In genomic region chr5:143299686-143300085, GRCm38 (mm10) we compare ENCODE assay signal across 9 mouse cellular contexts. TPM values are rescaled to one million over a fixed set of nuclear protein-coding genes. Genes with fewer than 3 reads are reported as not detected.
DNase-seq lines count a peak whose midpoint lies in the region.
"Had no signal": no experiment of that assay in that cellular context is flagged by ENCODE, and none has a peak within 500 bp of the region (broad histone marks: within the 10 kb centered on the region; RNA-seq: fewer than 3 reads in every experiment).

No protein-coding gene starts in this region.

- peak; percentile 9 for DNase-seq in gastrocnemius, adult 18-20 months (ENCODE audit: low spot score)
- no peak for DNase-seq in gastrocnemius, postnatal 4 days (ENCODE audit: low spot score in 2 of 2)
- DNase-seq in ovary, postnatal 36 days (ENCODE audit: low spot score), result peak; percentile 35
- no peak for DNase-seq in ovary, adult 18-20 months (ENCODE audit: low spot score)
- peak; percentile 25 for DNase-seq in c-Kit-positive CD71-negative TER-119-negative erythroid progenitor cells, embryonic 14.5 days (ENCODE audit: low read depth)
- peak; percentile 55 for DNase-seq in kidney, postnatal 14 days
- peak; percentile 44 for DNase-seq in naive thymus-derived CD4-positive, alpha-beta T cell, adult 2 months (ENCODE audit: low read depth)
- no peak for DNase-seq in MN1 (ENCODE audit: low spot score)

RNA-seq across cellular contexts. Expression of gene Zfp853, which starts 6.3 kb away (rescaled TPM):
- not detected for total RNA-seq in gastrocnemius, adult 18-20 months (2021)
- under 1 TPM; 0.69 to 0.70 TPM for total RNA-seq in gastrocnemius, postnatal 4 days (2021)

RNA-seq across cellular contexts. Expression of gene E130309D02Rik, which starts 15.5 kb away (rescaled TPM):
- 10 to 100 TPM; 10.5 to 12.6 TPM for total RNA-seq in gastrocnemius, adult 18-20 months (2021)
- total RNA-seq in gastrocnemius, postnatal 4 days (2021), result 10 to 100 TPM; 13.9 to 15.5 TPM

RNA-seq across cellular contexts. Expression of gene Zdhhc4, which starts 29.4 kb away (rescaled TPM):
- 10 to 100 TPM; 34.7 to 38.1 TPM for total RNA-seq in gastrocnemius, adult 18-20 months (2021)
- total RNA-seq in gastrocnemius, postnatal 4 days (2021), result 10 to 100 TPM; 35.8 to 38.8 TPM

RNA-seq across cellular contexts. Expression of gene Zfp316, which starts 29.9 kb away (rescaled TPM):
- total RNA-seq in gastrocnemius, adult 18-20 months (2021), result 1 to 10 TPM; 3.0 to 4.6 TPM
- 1 to 10 TPM; 6.7 to 6.8 TPM for total RNA-seq in gastrocnemius, postnatal 4 days (2021)

RNA-seq across cellular contexts. Expression of gene Grid2ip, which starts 57.5 kb away (rescaled TPM):
- not detected for total RNA-seq in gastrocnemius, adult 18-20 months (2021)
- total RNA-seq in gastrocnemius, postnatal 4 days (2021), result under 1 TPM in 1 of 2 experiments, not detected in 1; 0.27 TPM
- total RNA-seq: heart, postnatal 10 days had no signal

Comparison
In these comparisons a context has a peak if more than half of its experiments do, and no peak if none do; other contexts are left out.
1. DNase-seq: peak in gastrocnemius, adult 18-20 months (single experiment), ovary, postnatal 36 days (single experiment), c-Kit-positive CD71-negative TER-119-negative erythroid progenitor cells, embryonic 14.5 days (single experiment), kidney, postnatal 14 days (single experiment) and naive thymus-derived CD4-positive, alpha-beta T cell, adult 2 months (single experiment); none in gastrocnemius, postnatal 4 days (0 of 2), ovary, adult 18-20 months (single experiment) and MN1 (single experiment).